Mouse (Mus musculus): ENCODE data around the gene Islr. TPM values are rescaled to one million over a fixed set of nuclear protein-coding genes. Genes with fewer than 3 reads are reported as not detected.

The Islr gene
- polyA plus RNA-seq, 1 experiment: 5.6 TPM

GRCm38 (mm10) chr9:58220218-58220903, 16.3 kb upstream of the Islr start:
- H3K27ac ChIP-seq (ENCODE audit: control insufficient read depth, insufficient read depth, low read depth, low read length): no peak overlapping the region
- TF ChIP-seq POLR2A (IDR thresholded peaks at IDR 0.05; ENCODE audit: control insufficient read depth, low read depth, low read length) (no peak), CTCF (IDR thresholded peaks at IDR 0.05; ENCODE audit: control insufficient read depth, insufficient read depth, insufficient replicate concordance, low read depth, low read length) (peak; percentile 74; the same call in 1 of the 2 replicates)
- H3K36me3 ChIP-seq (ENCODE audit: control insufficient read depth, insufficient read depth, low read length): no peaks in the 10 kb centered on the region
- no peaks in the 10 kb centered on the region for H3K27me3 ChIP-seq (ENCODE audit: control insufficient read depth, insufficient read depth, low read length)
- H3K4me3 ChIP-seq (ENCODE audit: control insufficient read depth, low read depth, low read length): peak overlapping the region; percentile 6
- H3K4me1 ChIP-seq (ENCODE audit: control insufficient read depth, insufficient read depth, low read length): no peaks in the 10 kb centered on the region; the same call in 1 of the 2 replicates

GRCm38 (mm10) chr9:58218539-58218938, 14.4 kb upstream of the Islr start:
- TF ChIP-seq CTCF (IDR thresholded peaks at IDR 0.05; ENCODE audit: control insufficient read depth, insufficient read depth, insufficient replicate concordance, low read depth, low read length): no peak
- no peak for TF ChIP-seq POLR2A (IDR thresholded peaks at IDR 0.05; ENCODE audit: control insufficient read depth, low read depth, low read length)
- H3K27me3 ChIP-seq (ENCODE audit: control insufficient read depth, insufficient read depth, low read length): no peaks in the 10 kb centered on the region
- no peak overlapping the region for H3K27ac ChIP-seq (ENCODE audit: control insufficient read depth, insufficient read depth, low read depth, low read length)
- H3K36me3 ChIP-seq (ENCODE audit: control insufficient read depth, insufficient read depth, low read length): no peaks in the 10 kb centered on the region
- no peak overlapping the region for H3K4me3 ChIP-seq (ENCODE audit: control insufficient read depth, low read depth, low read length)
- no peaks in the 10 kb centered on the region; the same call in 1 of the 2 replicates for H3K4me1 ChIP-seq (ENCODE audit: control insufficient read depth, insufficient read depth, low read length)

- no peaks in the 10 kb centered on the region; the same call in 1 of the 2 replicates for H3K4me1 ChIP-seq (ENCODE audit: control insufficient read depth, insufficient read depth, low read length)
- no peak overlapping the region for H3K4me3 ChIP-seq (ENCODE audit: control insufficient read depth, low read depth, low read length)
- no peaks in the 10 kb centered on the region for H3K36me3 ChIP-seq (ENCODE audit: control insufficient read depth, insufficient read depth, low read length)
- no peak overlapping the region for H3K27ac ChIP-seq (ENCODE audit: control insufficient read depth, insufficient read depth, low read depth, low read length)
- TF ChIP-seq CTCF (IDR thresholded peaks at IDR 0.05; ENCODE audit: control insufficient read depth, insufficient read depth, insufficient replicate concordance, low read depth, low read length) (peak; percentile 39; the same call in 1 of the 2 replicates), POLR2A (IDR thresholded peaks at IDR 0.05; ENCODE audit: control insufficient read depth, low read depth, low read length) (no peak)
- H3K27me3 ChIP-seq (ENCODE audit: control insufficient read depth, insufficient read depth, low read length): no peaks in the 10 kb centered on the region
These were observed 12.3 kb upstream of the Islr start for GRCm38 (mm10) chr9:58216402-58216801.

DNA sequence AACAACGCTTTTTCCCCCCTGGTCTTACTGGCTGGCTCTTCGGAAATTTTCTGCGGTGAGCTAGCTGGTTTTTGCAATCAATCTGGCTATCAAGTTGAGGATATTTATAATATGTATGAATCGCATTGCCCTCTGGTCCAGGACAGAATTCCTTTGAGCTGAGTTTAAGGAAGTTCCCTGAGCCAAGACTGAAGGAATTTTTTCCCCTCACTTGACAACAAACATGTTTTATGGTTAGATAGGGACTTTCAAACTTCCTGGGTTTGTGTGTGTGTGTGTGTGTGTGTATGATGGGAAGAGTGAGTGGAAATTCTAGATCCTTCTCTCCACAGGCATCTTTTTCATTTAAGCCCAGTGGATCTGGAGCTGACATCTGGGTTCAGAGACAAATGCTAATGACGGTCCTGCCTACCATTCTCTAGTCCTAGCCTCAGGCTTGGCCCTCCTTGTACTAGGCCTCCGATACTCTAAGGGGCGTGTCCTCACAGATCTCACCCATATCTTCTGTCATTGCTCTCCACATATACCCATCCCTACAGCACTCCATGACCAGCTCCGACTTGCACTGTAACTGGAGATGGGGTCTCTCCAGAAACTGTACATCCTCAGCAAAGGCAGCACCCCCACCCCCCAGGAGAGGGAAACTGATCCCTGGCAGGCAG, 10.5 kb upstream of the Islr start:
- TF ChIP-seq POLR2A (IDR thresholded peaks at IDR 0.05; ENCODE audit: control insufficient read depth, low read depth, low read length) (no peak), CTCF (IDR thresholded peaks at IDR 0.05; ENCODE audit: control insufficient read depth, insufficient read depth, insufficient replicate concordance, low read depth, low read length) (no peak)
- H3K27me3 ChIP-seq (ENCODE audit: control insufficient read depth, insufficient read depth, low read length): no peaks in the 10 kb centered on the region
- no peak overlapping the region for H3K4me3 ChIP-seq (ENCODE audit: control insufficient read depth, low read depth, low read length)
- H3K27ac ChIP-seq (ENCODE audit: control insufficient read depth, insufficient read depth, low read depth, low read length): no peak overlapping the region
- H3K36me3 ChIP-seq (ENCODE audit: control insufficient read depth, insufficient read depth, low read length): no peaks in the 10 kb centered on the region
- no peaks in the 10 kb centered on the region for H3K4me1 ChIP-seq (ENCODE audit: control insufficient read depth, insufficient read depth, low read length)

DNA sequence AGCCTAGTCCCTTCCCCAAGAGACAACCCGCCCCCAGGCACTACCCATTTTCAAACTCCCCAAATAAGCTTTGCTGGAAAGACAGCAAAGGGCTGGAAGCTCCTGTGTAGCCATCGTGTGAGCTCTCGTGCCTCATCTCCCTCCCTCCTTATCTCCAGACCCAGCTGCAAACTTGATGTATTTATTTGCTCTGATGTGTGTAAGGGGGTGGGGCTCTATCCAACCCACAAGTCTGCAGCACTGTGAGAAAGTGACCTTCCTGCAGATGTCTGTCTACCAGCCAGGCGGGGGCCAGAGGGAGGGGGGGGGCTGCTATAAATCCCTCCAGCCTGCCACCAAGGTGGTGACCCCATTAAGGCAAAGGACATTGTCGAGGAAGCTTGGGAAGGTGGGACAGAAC, 9.8 kb upstream of the Islr start:
- no peaks in the 10 kb centered on the region for H3K4me1 ChIP-seq (ENCODE audit: control insufficient read depth, insufficient read depth, low read length)
- H3K4me3 ChIP-seq (ENCODE audit: control insufficient read depth, low read depth, low read length): no peak overlapping the region
- H3K27ac ChIP-seq (ENCODE audit: control insufficient read depth, insufficient read depth, low read depth, low read length): no peak overlapping the region
- no peaks in the 10 kb centered on the region for H3K36me3 ChIP-seq (ENCODE audit: control insufficient read depth, insufficient read depth, low read length)
- TF ChIP-seq CTCF (IDR thresholded peaks at IDR 0.05; ENCODE audit: control insufficient read depth, insufficient read depth, insufficient replicate concordance, low read depth, low read length): no peak
- TF ChIP-seq POLR2A (IDR thresholded peaks at IDR 0.05; ENCODE audit: control insufficient read depth, low read depth, low read length): no peak
- no peaks in the 10 kb centered on the region for H3K27me3 ChIP-seq (ENCODE audit: control insufficient read depth, insufficient read depth, low read length)

DNA sequence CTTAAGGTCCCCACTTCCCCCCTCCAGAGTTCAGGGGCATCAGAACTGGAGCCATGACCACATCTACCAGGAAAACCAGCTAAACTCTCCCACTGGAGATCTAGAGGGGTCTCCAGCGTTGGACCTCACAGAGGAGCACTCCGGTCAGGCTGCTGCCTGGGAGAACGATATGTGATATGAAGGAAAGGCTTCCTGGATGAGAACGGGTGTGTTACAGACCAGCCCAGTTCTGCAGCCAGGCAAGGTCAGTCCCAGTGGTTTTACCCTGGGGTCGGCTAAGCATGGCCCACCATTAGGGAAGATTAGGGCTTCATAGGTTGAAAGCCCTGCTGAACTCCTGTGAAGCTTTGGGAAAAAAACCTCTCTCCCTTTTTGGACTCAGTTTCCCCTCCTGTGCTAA, 9.3 kb upstream of the Islr start:
- TF ChIP-seq POLR2A (IDR thresholded peaks at IDR 0.05; ENCODE audit: control insufficient read depth, low read depth, low read length) (no peak), CTCF (IDR thresholded peaks at IDR 0.05; ENCODE audit: control insufficient read depth, insufficient read depth, insufficient replicate concordance, low read depth, low read length) (no peak)
- H3K4me3 ChIP-seq (ENCODE audit: control insufficient read depth, low read depth, low read length): no peak overlapping the region
- no peak overlapping the region for H3K27ac ChIP-seq (ENCODE audit: control insufficient read depth, insufficient read depth, low read depth, low read length)
- H3K36me3 ChIP-seq (ENCODE audit: control insufficient read depth, insufficient read depth, low read length): no peaks in the 10 kb centered on the region
- no peaks in the 10 kb centered on the region for H3K4me1 ChIP-seq (ENCODE audit: control insufficient read depth, insufficient read depth, low read length)
- no peaks in the 10 kb centered on the region for H3K27me3 ChIP-seq (ENCODE audit: control insufficient read depth, insufficient read depth, low read length)

- Histone ChIP-seq H3K27ac (ENCODE audit: control insufficient read depth, insufficient read depth, low read depth, low read length) (no peak overlapping the region), H3K4me1 (ENCODE audit: control insufficient read depth, insufficient read depth, low read length) (no peaks in the 10 kb centered on the region), H3K36me3 (ENCODE audit: control insufficient read depth, insufficient read depth, low read length) (no peaks in the 10 kb centered on the region), H3K4me3 (ENCODE audit: control insufficient read depth, low read depth, low read length) (no peak overlapping the region), H3K27me3 (ENCODE audit: control insufficient read depth, insufficient read depth, low read length) (no peaks in the 10 kb centered on the region)
- TF ChIP-seq POLR2A (IDR thresholded peaks at IDR 0.05; ENCODE audit: control insufficient read depth, low read depth, low read length) (no peak), CTCF (IDR thresholded peaks at IDR 0.05; ENCODE audit: control insufficient read depth, insufficient read depth, insufficient replicate concordance, low read depth, low read length) (no peak)
These were observed 6.2 kb upstream of the Islr start for GRCm38 (mm10) chr9:58210304-58210627.
